ENCODE assay signal across 33 mouse cellular contexts in the genomic region with DNA sequence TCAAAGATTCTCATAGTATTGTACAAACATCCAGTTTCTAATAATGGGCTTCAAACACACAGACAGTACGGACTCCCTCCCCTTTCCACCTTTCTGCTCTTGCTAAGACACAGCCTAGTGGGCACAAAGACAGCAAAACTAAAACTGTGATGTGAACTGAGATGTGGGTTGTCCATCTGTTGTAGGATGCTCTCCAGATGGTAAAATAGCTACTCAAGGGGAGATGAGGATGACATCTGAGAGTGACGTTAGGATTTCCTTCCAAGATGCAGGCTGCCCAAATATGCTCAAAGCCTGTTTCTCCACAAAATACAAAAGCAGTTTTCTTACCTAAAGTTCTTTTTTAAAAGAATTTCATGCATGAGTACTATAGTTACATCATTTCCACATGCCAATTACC.
DNase-seq lines count a peak whose midpoint lies in the region; ATAC-seq and TF ChIP-seq lines count a peak whose summit lies in the region.
"Had no signal": no experiment of that assay in that cellular context is flagged by ENCODE, and none has a peak within 500 bp of the region (broad histone marks: within the 10 kb centered on the region; RNA-seq: fewer than 3 reads in every experiment).

No protein-coding gene starts in this region.

- ATAC-seq in forebrain, postnatal 0 days: peak; percentile 43
- no peak for ATAC-seq in forebrain, embryonic 11.5 days (replicated peaks; ENCODE audit: low FRiP score)
- ATAC-seq: activated CD4-positive, CD25-positive, alpha-beta regulatory T cell, adult 4 months; intestine, postnatal 0 days had no signal

- H3K4me3 ChIP-seq in forebrain, postnatal 0 days (ENCODE audit: low read depth, low read length): no peak overlapping the region
- no peak overlapping the region for H3K4me3 ChIP-seq in forebrain, embryonic 11.5 days (ENCODE audit: low read depth, low read length)
- H3K4me3 ChIP-seq: erythroblast, embryonic 14.5 days; gastrocnemius, adult 2 months; hindbrain, embryonic 13.5 days; left cerebral cortex, adult 2 months; limb, embryonic 10.5 days; limb, embryonic 15.5 days; neural tube, embryonic 15.5 days had no signal

- TF ChIP-seq CTCF in forebrain, postnatal 0 days (IDR thresholded peaks at IDR 0.05; ENCODE audit: low read depth): no peak

- H3K27me3 ChIP-seq in forebrain, postnatal 0 days (ENCODE audit: insufficient read depth, low read length): no peaks in the 10 kb centered on the region
- H3K27me3 ChIP-seq in forebrain, embryonic 11.5 days (ENCODE audit: control insufficient read depth, insufficient read depth, low read length): no peaks in the 10 kb centered on the region
- H3K27me3 ChIP-seq: CH12.LX; hindbrain, embryonic 13.5 days; limb, embryonic 15.5 days; neural tube, embryonic 15.5 days had no signal

- 40% methylated on average over 2 of the region's 2 CpGs for WGBS in forebrain, postnatal 0 days
- WGBS in forebrain, embryonic 11.5 days: 73% methylated on average over 2 of the region's 2 CpGs

- H3K9ac ChIP-seq in forebrain, postnatal 0 days: no peak overlapping the region
- H3K9ac ChIP-seq in forebrain, embryonic 11.5 days (ENCODE audit: low read length): no peak overlapping the region
- H3K9ac ChIP-seq: hindbrain, embryonic 13.5 days; limb, embryonic 15.5 days; liver, embryonic 14.5 days; neural tube, embryonic 15.5 days had no signal

- no peaks in the 10 kb centered on the region for H3K36me3 ChIP-seq in forebrain, postnatal 0 days (ENCODE audit: insufficient read depth)
- H3K36me3 ChIP-seq in forebrain, embryonic 11.5 days (ENCODE audit: control insufficient read depth, insufficient read depth, low read length): no peaks in the 10 kb centered on the region
- H3K36me3 ChIP-seq: hindbrain, embryonic 13.5 days; limb, embryonic 10.5 days; limb, embryonic 15.5 days; neural tube, embryonic 15.5 days had no signal

- H3K9me3 ChIP-seq in forebrain, postnatal 0 days (ENCODE audit: low read length): no peaks in the 10 kb centered on the region
- H3K9me3 ChIP-seq in forebrain, embryonic 11.5 days (ENCODE audit: control insufficient read depth, low read length): no peaks in the 10 kb centered on the region
- H3K9me3 ChIP-seq: hindbrain, embryonic 13.5 days; limb, embryonic 10.5 days; limb, embryonic 15.5 days; neural tube, embryonic 15.5 days had no signal

- H3K4me2 ChIP-seq in forebrain, postnatal 0 days (ENCODE audit: low read depth): no peak overlapping the region
- H3K4me2 ChIP-seq in forebrain, embryonic 11.5 days (ENCODE audit: low read depth, low read length, severe bottlenecking): no peak overlapping the region
- H3K4me2 ChIP-seq: heart, embryonic 11.5 days; hindbrain, embryonic 13.5 days; limb, embryonic 15.5 days; neural tube, embryonic 15.5 days had no signal

- intact Hi-C loops in left cerebral cortex, postnatal 14 days (cut with DNase I): no loop called here
- intact Hi-C loops in left cerebral cortex, postnatal 10 days (cut with DNase I): no loop called here

- H3K4me1 ChIP-seq in forebrain, postnatal 0 days (ENCODE audit: insufficient read depth): no peaks in the 10 kb centered on the region
- H3K4me1 ChIP-seq in forebrain, embryonic 11.5 days (replicated peaks; ENCODE audit: control insufficient read depth, insufficient read depth, low read length): no peaks in the 10 kb centered on the region
- H3K4me1 ChIP-seq: hindbrain, embryonic 13.5 days; limb, embryonic 10.5 days; limb, embryonic 15.5 days; neural tube, embryonic 15.5 days had no signal

- DNase-seq in cerebellum, postnatal 10 days: peak; percentile 32 to 36
- no peak for DNase-seq in cerebellum, adult 11-12 months
- DNase-seq in forebrain, postnatal 0 days: peak; percentile 22
- no peak for DNase-seq in forebrain, embryonic 11.5 days (ENCODE audit: low spot score)
- peak; percentile 3 for DNase-seq in left cerebral cortex, postnatal 14 days (ENCODE audit: low spot score in 2 of 2)
- no peak for DNase-seq in left cerebral cortex, postnatal 10 days (ENCODE audit: extremely low spot score in 1 of 2, low spot score in 2 of 2)
- DNase-seq in telencephalon, adult 2 months (ENCODE audit: low read depth, low spot score): peak; percentile 26
- DNase-seq: adrenal gland, adult 2 months; adrenal gland, postnatal 36 days; cerebellum, adult 9-11 months; gastrocnemius, adult 2 months; gastrocnemius, postnatal 36 days; heart, adult 18-20 months; heart, postnatal 36 days; kidney, adult 9 months; kidney, postnatal 10 days; layer of hippocampus, adult 9-11 months; lung, adult 2 months; lung, postnatal 10 days; midbrain, embryonic 14.5 days; retina, postnatal 1 day had no signal

- no peak overlapping the region for H3K27ac ChIP-seq in forebrain, postnatal 0 days (ENCODE audit: low read depth, low read length)
- H3K27ac ChIP-seq in forebrain, embryonic 11.5 days (ENCODE audit: low read depth, low read length): no peak overlapping the region
- H3K27ac ChIP-seq: gastrocnemius, adult 2 months; hindbrain, embryonic 13.5 days; left cerebral cortex, adult 2 months; limb, embryonic 10.5 days; limb, embryonic 15.5 days; liver, embryonic 14.5 days; macrophage; neural tube, embryonic 15.5 days had no signal

Comparison
In these comparisons a context has a peak if more than half of its experiments do, and no peak if none do; other contexts are left out.
1. DNase-seq: peak in cerebellum, postnatal 10 days (2 of 2), forebrain, postnatal 0 days (single experiment), left cerebral cortex, postnatal 14 days (2 of 2) and telencephalon, adult 2 months (single experiment); none in cerebellum, adult 11-12 months (single experiment), forebrain, embryonic 11.5 days (single experiment) and left cerebral cortex, postnatal 10 days (0 of 2).